Mouse (Mus musculus): ENCODE results near the gene Gm14525.
"Not testable (repeated sequence)": the region's sequence is repeated elsewhere in the genome, so short reads cannot be mapped to it uniquely, and the experiment has no call there.

Gene Gm14525

DNA sequence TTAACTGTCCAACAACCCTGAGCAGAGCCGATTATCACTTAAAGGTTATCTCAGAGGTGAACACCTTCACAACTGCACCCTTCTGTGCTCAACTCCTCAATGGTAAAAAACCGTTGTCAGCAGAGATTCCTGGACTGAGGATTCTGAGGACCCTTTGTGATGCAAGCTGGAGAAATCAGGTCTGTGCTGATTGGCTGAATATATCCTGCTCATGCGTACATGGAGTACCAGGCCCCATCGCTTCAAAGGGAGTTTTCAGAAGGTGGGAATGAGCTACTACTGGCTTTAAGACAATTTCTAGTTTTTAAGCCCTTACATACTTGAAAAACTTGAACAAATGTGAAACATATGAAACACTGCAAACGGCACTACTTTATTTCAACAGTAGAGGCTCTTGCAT, at the start of gene Gm14525:
Gm14525 (minus strand) TSS at position 101 of the 400 bp plus-strand sequence.
- not testable (repeated sequence) for DNase-seq
